Mouse (Mus musculus): ENCODE measurements around the gene Itpr1.
"Not testable (repeated sequence)": the region's sequence is repeated elsewhere in the genome, so short reads cannot be mapped to it uniquely, and the experiment has no call there.

Gene Itpr1

GRCm38 (mm10) chr6:108548413-108548812 is 335.5 kb downstream of the Itpr1 start:
- no peak for DNase-seq (ENCODE audit: low spot score)

- DNase-seq (ENCODE audit: low spot score): no peak
Measured at GRCm38 (mm10) chr6:108549495-108549935, 336.6 kb downstream of the Itpr1 start.

- DNase-seq (ENCODE audit: low spot score): no peak
Measured at GRCm38 (mm10) chr6:108551725-108552620, 339.1 kb downstream of the Itpr1 start.

- no peak for DNase-seq (ENCODE audit: low spot score)
Measured at GRCm38 (mm10) chr6:108553013-108553412, 340.1 kb downstream of the Itpr1 start.

- DNase-seq (ENCODE audit: low spot score): no peak
Measured at GRCm38 (mm10) chr6:108553536-108553935, 340.6 kb downstream of the Itpr1 start.

- no peak for DNase-seq (ENCODE audit: low spot score)
Measured at GRCm38 (mm10) chr6:108554389-108554788, 341.5 kb downstream of the Itpr1 start.

GRCm38 (mm10) chr6:108554878-108555277 is 342.0 kb downstream of the Itpr1 start:
- no peak for DNase-seq (ENCODE audit: low spot score)

- no peak for DNase-seq (ENCODE audit: low spot score)
Measured at GRCm38 (mm10) chr6:108557576-108558322, 344.9 kb downstream of the Itpr1 start.

- not testable (repeated sequence) for DNase-seq (ENCODE audit: low spot score)
Measured at GRCm38 (mm10) chr6:108559226-108559625, 346.3 kb downstream of the Itpr1 start.

- no peak for DNase-seq (ENCODE audit: low spot score)
Measured at GRCm38 (mm10) chr6:108562971-108563370, 350.1 kb downstream of the Itpr1 start.

- DNase-seq (ENCODE audit: low spot score): not testable (repeated sequence)
Measured at GRCm38 (mm10) chr6:108565447-108565846, 352.6 kb downstream of the Itpr1 start.

- DNase-seq (ENCODE audit: low spot score): no peak
Measured at GRCm38 (mm10) chr6:108566549-108566948, 353.7 kb downstream of the Itpr1 start.

- DNase-seq (ENCODE audit: low spot score): peak; percentile 55
Measured at GRCm38 (mm10) chr6:108569460-108570187, 356.7 kb downstream of the Itpr1 start.

GRCm38 (mm10) chr6:108570351-108571041 is 357.6 kb downstream of the Itpr1 start:
- DNase-seq (ENCODE audit: low spot score): peak; percentile 54

GRCm38 (mm10) chr6:108571042-108571590 is 358.2 kb downstream of the Itpr1 start:
- peak; percentile 81 for DNase-seq (ENCODE audit: low spot score)

- no peak for DNase-seq (ENCODE audit: low spot score)
Measured at GRCm38 (mm10) chr6:108572646-108573045, 359.8 kb downstream of the Itpr1 start.

GRCm38 (mm10) chr6:108577056-108577455 is 364.2 kb downstream of the Itpr1 start:
- DNase-seq (ENCODE audit: low spot score): no peak

- no peak for DNase-seq (ENCODE audit: low spot score)
Measured at GRCm38 (mm10) chr6:108588426-108588825, 375.5 kb downstream of the Itpr1 start.

GRCm38 (mm10) chr6:108592227-108592626 is 379.3 kb downstream of the Itpr1 start:
- DNase-seq (ENCODE audit: low spot score): no peak

GRCm38 (mm10) chr6:108592636-108593035 is 379.7 kb downstream of the Itpr1 start:
- no peak for DNase-seq (ENCODE audit: low spot score)

GRCm38 (mm10) chr6:108594171-108594841 is 381.4 kb downstream of the Itpr1 start:
- no peak for DNase-seq (ENCODE audit: low spot score)

Measured in embryo, embryonic 10 days (tissue).